Mouse (Mus musculus) spleen, adult 2 months (tissue): Measurements from ENCODE around the gene Cldn34c4. TPM values are rescaled to one million over a fixed set of nuclear protein-coding genes. Genes with fewer than 3 reads are reported as not detected.

ENCODE experiments used
- DNase-seq, 2 experiments: peaks; one replicate each; pipeline versions ENCODE4 v3.0.0 to v3.0.0-alpha.2; 2012 to 2021; ENCODE audit warnings: low spot score in 2 of 2, low read depth in 1 of 2
- H3K27ac ChIP-seq: fragments of 200-500 bp; 2 replicates; pipeline ENCODE4 v1.5.1; 2012; ENCODE audit warnings: low read length, inconsistent platforms; ENCODE audit not compliant: insufficient read depth
- H3K27me3 ChIP-seq: fragments of 200-500 bp; 2 replicates; pipeline ENCODE4 v1.6.1; 2012; ENCODE audit warnings: mild to moderate bottlenecking, moderate library complexity, low read length, inconsistent platforms; ENCODE audit not compliant: control insufficient read depth, insufficient read depth
- H3K36me3 ChIP-seq: fragments of 200-500 bp; 2 replicates; pipeline ENCODE4 v1.6.1; 2012; ENCODE audit warnings: mild to moderate bottlenecking, low read length, inconsistent platforms; ENCODE audit not compliant: control insufficient read depth, insufficient read depth
- H3K4me1 ChIP-seq: fragments of 200-500 bp; 2 replicates; pipeline ENCODE4 v1.6.1; 2011; ENCODE audit warnings: inconsistent platforms; ENCODE audit not compliant: control insufficient read depth, insufficient read depth, insufficient read length
- H3K4me3 ChIP-seq: fragments of 200-500 bp; 2 replicates; pipeline ENCODE4 v1.5.1; 2011; ENCODE audit warnings: mild to moderate bottlenecking, inconsistent platforms; ENCODE audit not compliant: insufficient read depth, insufficient read length; ENCODE audit errors: extremely low read depth
- CTCF ChIP-seq: fragments of 200-500 bp; IDR thresholded peaks from 2 replicates; pipeline ENCODE4 v1.5.1; 2011; ENCODE audit warnings: mild to moderate bottlenecking, inconsistent platforms; ENCODE audit not compliant: insufficient read depth, insufficient read length, insufficient replicate concordance; ENCODE audit errors: extremely low read depth
- POLR2A ChIP-seq: fragments of 200-500 bp; IDR thresholded peaks from 2 replicates; pipeline ENCODE4 v1.6.1; 2011; ENCODE audit warnings: low read depth, low read length, inconsistent platforms
- WGBS: fragments of 180-500 bp; shearing (Covaris S2); methylation state at CpG from one replicate; pipeline ENCODE4 v1.1.7; 2018; 5-methylcytosine and 5-hydroxymethylcytosine counted together
- polyA plus RNA-seq: library from polyadenylated mRNA; depleted of rRNA; stranded (reverse); fragments of >200 nt; gene quantifications from 2 replicates; pipeline ENCODE4 v1.2.3, GENCODE M21; 2012; rRNA removed

Gene Cldn34c4
- not detected in 2 replicates for polyA plus RNA-seq

DNA sequence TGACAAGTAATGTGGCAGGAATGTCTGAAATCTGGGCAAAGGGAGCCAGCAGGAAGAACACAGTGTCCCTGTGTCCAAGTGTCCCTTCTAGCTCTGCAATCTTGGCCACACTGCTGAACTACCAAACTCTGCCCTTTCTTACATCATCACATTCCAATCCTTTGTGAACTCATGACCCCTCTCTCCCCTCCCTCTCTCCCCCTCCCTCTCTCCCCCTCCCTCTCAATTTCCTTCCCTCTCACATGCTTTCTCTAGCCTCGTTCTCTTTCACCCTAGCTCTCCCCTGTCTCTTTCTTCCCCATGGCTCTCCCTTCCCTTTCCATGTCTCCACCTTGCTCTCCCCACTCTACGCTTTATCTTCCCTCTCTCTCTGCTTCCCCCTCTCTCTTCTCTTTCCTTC is at the start of gene Cldn34c4:
Cldn34c4 (minus strand) TSS at position 101 of the 400 bp plus-strand sequence.
- TF ChIP-seq CTCF (no peak), POLR2A (no peak)
- H3K4me3 ChIP-seq = no peak within 1 kb of the TSS

DNA sequence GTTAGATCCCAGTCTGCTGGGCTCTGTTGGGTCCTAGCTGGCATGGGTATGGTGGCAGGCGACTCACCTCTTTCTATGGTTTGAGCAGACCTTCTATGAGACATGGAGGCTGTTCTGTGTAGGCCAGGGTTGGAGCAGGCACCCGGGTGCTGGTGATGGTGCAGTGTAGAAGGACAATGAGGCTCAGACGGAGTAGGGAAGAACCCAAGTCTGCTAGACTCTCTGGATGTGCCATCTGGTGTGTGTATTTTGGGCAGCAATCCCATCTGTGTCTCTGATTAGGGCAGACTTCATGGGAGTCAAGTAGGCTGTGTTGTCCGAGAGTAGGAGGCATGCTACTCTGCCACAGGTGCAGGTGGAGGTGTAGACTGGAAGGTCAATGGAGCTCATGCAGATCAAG is 10.7 kb upstream of the Cldn34c4 start:
- H3K36me3 ChIP-seq = no peaks in the 10 kb centered on the region
- TF ChIP-seq POLR2A = no peak
- no peak for TF ChIP-seq CTCF
- WGBS = 72% methylated on average over 4 of the region's 4 CpGs
- no peaks in the 10 kb centered on the region for H3K27me3 ChIP-seq
- DNase-seq = no peak
- no peak overlapping the region for H3K4me3 ChIP-seq
- H3K4me1 ChIP-seq = no peaks in the 10 kb centered on the region
- H3K27ac ChIP-seq = no peak overlapping the region

More for the DNA sequence above, at the start of gene Cldn34c4:
- Histone ChIP-seq H3K27ac (no peak within 1 kb of the TSS), H3K4me1 (no peaks in the 10 kb centered on the region), H3K36me3 (no peaks in the 10 kb centered on the region), H3K27me3 (no peaks in the 10 kb centered on the region)
- 51% methylated on average over 2 of the region's 2 CpGs for WGBS
- no peak for DNase-seq
